Mouse (Mus musculus): ENCODE measurements around the gene Cdc37l1.

- TF ChIP-seq POLR2A (IDR thresholded peaks at IDR 0.05; ENCODE audit: borderline replicate concordance, extremely low read depth, insufficient read depth, insufficient read length, poor library complexity, severe bottlenecking) (no peak), CTCF (IDR thresholded peaks at IDR 0.05; ENCODE audit: borderline replicate concordance, extremely low read depth, insufficient read depth, insufficient read length) (no peak)
Measured at GRCm38 (mm10) chr19:29021754-29022345, 31.7 kb downstream of the Cdc37l1 start.

Measured in brain, embryonic 14.5 days (tissue).